Mouse (Mus musculus): ENCODE measurements at regions not wholly inside any gene's neighbourhood (a gene's known extent, or its start where the extent isn't known, plus 50 kb on each side); places are given as distances from the start of the nearest gene placed in this dataset.

- 78% methylated on average over 1 of the region's 1 CpGs for whole genome bisulfite sequencing
- no peaks in the 10 kb centered on the region for H3K4me1 ChIP-seq (ENCODE audit: control insufficient read depth, insufficient read depth, low read depth, low read length)
- H3K9ac ChIP-seq (ENCODE audit: low read depth, low read length) = no peak overlapping the region
- H3K4me2 ChIP-seq (ENCODE audit: low read length) = no peak overlapping the region
- ATAC-seq = no peak
- H3K36me3 ChIP-seq (ENCODE audit: control insufficient read depth, insufficient read depth, low read length) = no peaks in the 10 kb centered on the region
- H3K27ac ChIP-seq (ENCODE audit: low read depth, low read length) = no peak overlapping the region
- H3K27me3 ChIP-seq (replicated peaks; ENCODE audit: control insufficient read depth, insufficient read depth, low read length) = no peaks in the 10 kb centered on the region
- H3K9me3 ChIP-seq (ENCODE audit: control insufficient read depth, low read length) = no peaks in the 10 kb centered on the region
- no peak overlapping the region for H3K4me3 ChIP-seq (ENCODE audit: low read length)
Observed at GRCm38 (mm10) chr16:84100444-84100843, 414.5 kb upstream of the A730009L09Rik start.

- H3K27ac ChIP-seq (ENCODE audit: low read depth, low read length) = no peak overlapping the region
Observed at GRCm38 (mm10) chr16:84111610-84112009, 403.3 kb upstream of the A730009L09Rik start.

GRCm38 (mm10) chr16:84117556-84117955 is 397.4 kb upstream of the A730009L09Rik start:
- no peak for ATAC-seq
- WGBS = 89% methylated on average over 3 of the region's 3 CpGs
- no peak overlapping the region for H3K9ac ChIP-seq (ENCODE audit: low read depth, low read length)
- H3K4me2 ChIP-seq (ENCODE audit: low read length) = no peak overlapping the region
- no peaks in the 10 kb centered on the region for H3K9me3 ChIP-seq (ENCODE audit: control insufficient read depth, low read length)
- no peaks in the 10 kb centered on the region for H3K36me3 ChIP-seq (ENCODE audit: control insufficient read depth, insufficient read depth, low read length)
- no peak overlapping the region for H3K4me3 ChIP-seq (ENCODE audit: low read length)
- no peaks in the 10 kb centered on the region for H3K27me3 ChIP-seq (replicated peaks; ENCODE audit: control insufficient read depth, insufficient read depth, low read length)
- no peaks in the 10 kb centered on the region for H3K4me1 ChIP-seq (ENCODE audit: control insufficient read depth, insufficient read depth, low read depth, low read length)
- no peak overlapping the region for H3K27ac ChIP-seq (ENCODE audit: low read depth, low read length)

More at GRCm38 (mm10) chr16:84111610-84112009, 403.3 kb upstream of the A730009L09Rik start:
- H3K36me3 ChIP-seq (ENCODE audit: control insufficient read depth, insufficient read depth, low read length) = no peaks in the 10 kb centered on the region
- no peak overlapping the region for H3K9ac ChIP-seq (ENCODE audit: low read depth, low read length)
- H3K4me1 ChIP-seq (ENCODE audit: control insufficient read depth, insufficient read depth, low read depth, low read length) = no peaks in the 10 kb centered on the region
- 82% methylated on average over 5 of the region's 5 CpGs for WGBS
- no peak overlapping the region for H3K4me2 ChIP-seq (ENCODE audit: low read length)
- no peak for ATAC-seq
- no peaks in the 10 kb centered on the region for H3K9me3 ChIP-seq (ENCODE audit: control insufficient read depth, low read length)
- no peak overlapping the region for H3K4me3 ChIP-seq (ENCODE audit: low read length)
- no peaks in the 10 kb centered on the region for H3K27me3 ChIP-seq (replicated peaks; ENCODE audit: control insufficient read depth, insufficient read depth, low read length)

- Histone ChIP-seq H3K9ac (ENCODE audit: low read depth, low read length) (no peak overlapping the region), H3K4me1 (ENCODE audit: control insufficient read depth, insufficient read depth, low read depth, low read length) (no peaks in the 10 kb centered on the region), H3K36me3 (ENCODE audit: control insufficient read depth, insufficient read depth, low read length) (no peaks in the 10 kb centered on the region), H3K27me3 (replicated peaks; ENCODE audit: control insufficient read depth, insufficient read depth, low read length) (no peaks in the 10 kb centered on the region), H3K4me2 (ENCODE audit: low read length) (no peak overlapping the region), H3K27ac (ENCODE audit: low read depth, low read length) (no peak overlapping the region), H3K9me3 (ENCODE audit: control insufficient read depth, low read length) (no peaks in the 10 kb centered on the region), H3K4me3 (ENCODE audit: low read length) (no peak overlapping the region)
- ATAC-seq = peak; percentile 34; the same call in 1 of the 2 replicates
- WGBS = 53% methylated on average over 4 of the region's 4 CpGs
Observed at GRCm38 (mm10) chr16:84135651-84136200, 379.2 kb upstream of the A730009L09Rik start.

GRCm38 (mm10) chr16:84151872-84152271 is 363.0 kb upstream of the A730009L09Rik start:
- no peak for ATAC-seq
- H3K9ac ChIP-seq (ENCODE audit: low read depth, low read length) = no peak overlapping the region
- no peak overlapping the region for H3K4me3 ChIP-seq (ENCODE audit: low read length)
- 64% methylated on average over 3 of the region's 3 CpGs for WGBS
- no peak overlapping the region for H3K4me2 ChIP-seq (ENCODE audit: low read length)
- no peaks in the 10 kb centered on the region for H3K27me3 ChIP-seq (replicated peaks; ENCODE audit: control insufficient read depth, insufficient read depth, low read length)
- H3K36me3 ChIP-seq (ENCODE audit: control insufficient read depth, insufficient read depth, low read length) = no peaks in the 10 kb centered on the region
- no peaks in the 10 kb centered on the region for H3K4me1 ChIP-seq (ENCODE audit: control insufficient read depth, insufficient read depth, low read depth, low read length)
- no peak overlapping the region for H3K27ac ChIP-seq (ENCODE audit: low read depth, low read length)
- peaks cover 3% of the 10 kb centered on the region; the same call in 1 of the 2 replicates for H3K9me3 ChIP-seq (ENCODE audit: control insufficient read depth, low read length)

- H3K27ac ChIP-seq (ENCODE audit: low read depth, low read length) = no peak overlapping the region
- H3K4me1 ChIP-seq (ENCODE audit: control insufficient read depth, insufficient read depth, low read depth, low read length) = no peaks in the 10 kb centered on the region
- H3K9me3 ChIP-seq (ENCODE audit: control insufficient read depth, low read length) = no peaks in the 10 kb centered on the region
- ATAC-seq = no peak
- 84% methylated on average over 1 of the region's 1 CpGs for WGBS
- H3K4me3 ChIP-seq (ENCODE audit: low read length) = no peak overlapping the region
- H3K9ac ChIP-seq (ENCODE audit: low read depth, low read length) = no peak overlapping the region
- no peak overlapping the region for H3K4me2 ChIP-seq (ENCODE audit: low read length)
- no peaks in the 10 kb centered on the region for H3K36me3 ChIP-seq (ENCODE audit: control insufficient read depth, insufficient read depth, low read length)
- H3K27me3 ChIP-seq (replicated peaks; ENCODE audit: control insufficient read depth, insufficient read depth, low read length) = no peaks in the 10 kb centered on the region
Observed at GRCm38 (mm10) chr16:84172080-84172479, 342.8 kb upstream of the A730009L09Rik start.

Measured in hindbrain, embryonic 16.5 days (tissue).